Mouse (Mus musculus): ENCODE measurements around the gene Depdc1b.
A peak's percentile ranks its signal among the peaks of the same experiment; 100 is the strongest.

The Depdc1b gene

GRCm38 (mm10) chr13:108448348-108448931 lies 132.3 kb downstream of the Depdc1b start:
- DNase-seq = peak in 1 of 2 experiments; percentile 5

- peak; percentile 41 to 80 for DNase-seq
These were observed 133.3 kb downstream of the Depdc1b start, which contains the start of gene Pde4d for GRCm38 (mm10) chr13:108449116-108450097. Pde4d (plus strand) TSS chr13:108449948.

- no peak for DNase-seq
These were observed 135.0 kb downstream of the Depdc1b start for GRCm38 (mm10) chr13:108451122-108451521.

- peak; percentile 32 to 64 for DNase-seq
These were observed 137.2 kb downstream of the Depdc1b start for GRCm38 (mm10) chr13:108453064-108453919.
